Mouse (Mus musculus): ENCODE measurements around the gene Kidins220.

DNA sequence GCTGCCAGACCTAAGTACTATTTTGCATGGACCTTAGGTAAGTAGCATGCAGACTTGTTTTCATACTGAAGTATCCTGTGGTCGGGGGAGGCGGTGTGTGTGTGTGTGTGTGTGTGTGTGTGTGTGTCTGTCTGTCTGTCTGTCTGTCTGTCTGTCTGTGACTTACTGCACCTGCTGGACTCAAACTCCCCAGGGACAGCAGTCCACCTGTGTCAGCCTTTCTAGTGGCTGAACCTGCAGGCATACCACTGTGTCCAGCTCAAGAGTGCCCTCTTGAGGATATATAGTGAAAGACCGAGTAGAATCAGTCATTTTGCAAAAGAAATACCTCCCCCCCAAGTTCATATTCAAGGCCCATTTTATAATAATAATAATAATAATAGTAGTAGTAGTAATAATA, 26.4 kb upstream of the Kidins220 start:
- no peak for TF ChIP-seq POLR2A (IDR thresholded peaks at IDR 0.05; ENCODE audit: extremely low read depth, insufficient read depth, low read length)
- peak; percentile 69 for TF ChIP-seq CTCF (IDR thresholded peaks at IDR 0.05; ENCODE audit: extremely low read depth, insufficient read depth, low read length)

All from cortical plate, adult 2 months (tissue).